Mouse (Mus musculus) lung, postnatal 0 days (tissue): ENCODE data around the gene Abl1.

ENCODE experiments used
- CTCF ChIP-seq: IDR thresholded peaks from 2 replicates; pipeline ENCODE4 v1.5.1; 2016; ENCODE audit warnings: antibody characterized with exemption, mild to moderate bottlenecking
- EP300 ChIP-seq: IDR thresholded peaks from 2 replicates; pipeline ENCODE4 v1.6.1; 2016; ENCODE audit warnings: antibody characterized with exemption, mild to moderate bottlenecking, control low read depth

DNA sequence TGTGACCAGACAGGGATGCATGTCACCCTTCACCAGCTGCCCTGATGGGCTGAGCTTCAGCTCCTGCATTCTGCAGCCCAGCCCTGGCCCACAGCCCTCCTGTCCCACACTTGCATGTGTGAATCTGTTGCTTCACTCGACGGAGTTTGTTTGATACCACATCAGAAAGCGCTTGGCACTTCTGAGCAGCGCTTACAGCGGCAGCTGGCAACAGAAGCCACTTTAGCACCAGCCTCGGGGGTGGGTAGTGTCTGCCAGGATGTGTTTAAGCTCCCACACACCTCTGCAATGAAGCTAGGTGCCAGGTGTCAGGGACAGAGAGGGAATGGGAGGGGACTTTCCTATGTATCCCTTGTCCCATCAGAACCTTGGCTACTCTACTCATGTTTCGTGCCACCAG is 126.5 kb downstream of the Abl1 start:
- TF ChIP-seq CTCF (no peak), EP300 (no peak)
